Mouse (Mus musculus) liver, embryonic 12.5 days (tissue): ENCODE data around the gene Mfsd4b5. TPM values are rescaled to one million over a fixed set of nuclear protein-coding genes. Genes with fewer than 3 reads are reported as not detected.
"Not testable (repeated sequence)": the region's sequence is repeated elsewhere in the genome, so short reads cannot be mapped to it uniquely, and the experiment has no call there.

Experiments used
- ATAC-seq: fragments of 200-750 bp; cut with Nextera tagmentation; 2 replicates; pipeline ENCODE4 v1.8.0; 2017; ENCODE audit warnings: moderate number of reproducible peaks, mild to moderate bottlenecking, moderate library complexity
- H3K27ac ChIP-seq: fragments of 300-500 bp; sonication (generic); 2 replicates; pipeline ENCODE4 v1.5.1; 2016; ENCODE audit warnings: mild to moderate bottlenecking
- H3K27me3 ChIP-seq: fragments of 300-500 bp; sonication (generic); replicated peaks from 2 replicates; pipeline ENCODE4 v1.6.1; 2016; ENCODE audit warnings: mild to moderate bottlenecking, moderate library complexity
- H3K36me3 ChIP-seq: fragments of 300-500 bp; sonication (generic); 2 replicates; pipeline ENCODE4 v1.6.1; 2016; ENCODE audit warnings: mild to moderate bottlenecking, moderate library complexity
- H3K4me1 ChIP-seq: fragments of 300-500 bp; sonication (generic); 2 replicates; pipeline ENCODE4 v1.6.1; 2016
- H3K4me2 ChIP-seq: fragments of 300-500 bp; sonication (generic); 2 replicates; pipeline ENCODE4 v1.6.1; 2016; ENCODE audit warnings: mild to moderate bottlenecking, moderate library complexity
- H3K4me3 ChIP-seq: fragments of 300-500 bp; sonication (generic); 2 replicates; pipeline ENCODE4 v1.5.1; 2016; ENCODE audit warnings: mild to moderate bottlenecking, moderate library complexity
- H3K9ac ChIP-seq: fragments of 300-500 bp; sonication (generic); 2 replicates; pipeline ENCODE4 v1.6.1; 2016; ENCODE audit warnings: mild to moderate bottlenecking, moderate library complexity
- H3K9me3 ChIP-seq: fragments of 300-500 bp; sonication (generic); replicated peaks from 2 replicates; pipeline ENCODE4 v1.6.1; 2016; ENCODE audit warnings: mild to moderate bottlenecking, moderate library complexity
- WGBS: fragments of 180-500 bp; shearing (Covaris S2); methylation state at CpG from one replicate; pipeline ENCODE4 v1.1.7; 2016; ENCODE audit not compliant: insufficient replicate concordance; 5-methylcytosine and 5-hydroxymethylcytosine counted together
- polyA plus RNA-seq: library from polyadenylated mRNA; unstranded; fragments of >200 nt; fragmentation: Nextera tagmentation; extraction: Ambion mirVana; gene quantifications from 2 replicates; pipeline ENCODE4 v1.2.1, GENCODE M21; 2016

Mfsd4b5 gene
- polyA plus RNA-seq, 1 experiment from 2014 or later: 0.05 TPM

DNA sequence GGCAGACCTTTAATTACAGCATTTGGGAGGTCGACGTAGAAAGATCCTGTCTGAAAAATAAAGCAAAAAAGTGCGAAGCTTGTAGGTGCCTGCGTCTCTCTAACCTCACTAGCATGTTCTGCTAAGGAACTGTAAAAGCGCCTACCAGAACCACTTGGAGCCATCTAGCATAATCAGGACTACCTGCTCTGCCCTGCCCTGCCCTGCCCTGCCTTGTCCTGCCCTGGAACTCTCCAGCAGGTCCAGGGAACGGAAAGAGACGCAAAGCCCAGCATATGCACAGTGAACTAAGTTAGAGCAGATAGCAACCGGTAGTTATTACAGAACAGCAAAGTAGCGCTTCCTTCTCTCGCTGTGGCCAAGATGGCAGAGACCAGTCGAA lies 26.0 kb downstream of the Mfsd4b5 start:
- peaks cover 19% of the 10 kb centered on the region for H3K4me1 ChIP-seq
- ATAC-seq: peak; percentile 49
- no peak overlapping the region for H3K27ac ChIP-seq
- no peaks in the 10 kb centered on the region for H3K9me3 ChIP-seq
- peak overlapping the region; percentile 61 for H3K4me3 ChIP-seq
- no peaks in the 10 kb centered on the region for H3K36me3 ChIP-seq
- peak overlapping the region; percentile 93 for H3K4me2 ChIP-seq
- 40% methylated on average over 11 of the region's 11 CpGs for WGBS
- H3K27me3 ChIP-seq: no peaks in the 10 kb centered on the region; the same call in 1 of the 2 replicates
- H3K9ac ChIP-seq: no peak overlapping the region

DNA sequence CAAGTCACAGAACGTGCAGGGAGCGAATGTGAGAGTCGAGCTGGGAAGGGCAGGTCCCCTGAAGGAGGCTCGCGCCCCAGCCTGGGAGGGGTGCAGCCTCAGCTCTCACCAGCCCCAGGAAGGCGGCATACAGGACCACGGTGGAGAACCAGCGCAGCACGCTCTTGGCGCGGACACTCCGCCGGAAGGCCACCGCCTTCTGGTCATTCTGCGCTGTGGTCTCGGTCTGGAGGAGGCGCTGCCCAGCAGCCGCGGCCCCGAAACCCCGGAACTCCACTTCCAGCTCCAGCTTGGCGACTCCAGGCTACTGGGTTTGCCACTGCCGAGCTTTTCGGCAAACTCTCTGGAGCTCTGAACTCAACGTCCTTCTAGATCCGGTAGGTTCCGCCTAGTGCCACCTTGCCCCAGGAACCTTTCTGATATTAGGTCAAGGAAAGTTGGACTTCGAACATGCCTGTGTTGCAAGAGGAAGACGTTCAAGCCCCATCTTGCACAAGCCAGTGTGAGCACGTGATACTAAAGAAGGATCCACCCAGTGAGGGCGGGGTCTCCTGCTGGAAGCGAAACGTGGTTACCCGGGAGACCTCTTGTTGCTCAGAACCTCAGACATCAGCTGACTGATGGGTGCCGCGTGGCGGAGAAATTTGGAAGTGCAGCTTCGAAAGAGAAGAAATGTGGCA lies 26.5 kb downstream of the Mfsd4b5 start, which contains the start of gene Mfsd4b3:
Gene Mfsd4b3 (minus strand): TSS at position 393 of the 680 bp plus-strand sequence.
- H3K9me3 ChIP-seq: no peaks in the 10 kb centered on the region
- under 1% methylated on average over 38 of the region's 38 CpGs for WGBS
- H3K4me3 ChIP-seq: peak within 1 kb of the TSS; percentile 61
- H3K9ac ChIP-seq: peak within 1 kb of the TSS; percentile 69
- peak within 1 kb of the TSS; percentile 93 for H3K4me2 ChIP-seq
- no peaks in the 10 kb centered on the region for H3K36me3 ChIP-seq
- ATAC-seq: peak; percentile 96
- H3K27ac ChIP-seq: peak within 1 kb of the TSS; percentile 69
- H3K27me3 ChIP-seq: no peaks in the 10 kb centered on the region; the same call in 1 of the 2 replicates
- H3K4me1 ChIP-seq: peaks cover 19% of the 10 kb centered on the region

DNA sequence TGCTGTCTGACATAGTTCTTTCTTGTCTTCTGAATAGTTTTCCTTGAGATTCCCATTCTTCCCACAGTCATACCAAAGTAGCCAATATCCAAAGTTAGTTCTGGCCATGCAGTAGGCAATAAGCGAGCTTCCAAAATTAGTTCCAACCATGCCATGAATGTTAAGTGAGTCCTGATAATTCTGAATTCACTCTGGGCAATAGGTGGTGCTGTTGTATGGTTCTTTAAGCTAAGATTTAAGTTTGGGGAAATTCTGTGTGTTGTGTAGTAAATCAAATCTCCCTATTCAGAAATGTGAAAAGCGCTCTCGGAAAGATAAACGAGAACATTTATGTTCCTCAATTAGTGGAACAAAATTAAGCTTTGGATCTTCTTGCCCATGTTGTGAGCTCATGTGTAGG lies 28.2 kb downstream of the Mfsd4b5 start:
- peaks cover 19% of the 10 kb centered on the region for H3K4me1 ChIP-seq
- whole genome bisulfite sequencing: 66% methylated on average over 4 of the region's 4 CpGs
- H3K4me2 ChIP-seq: no peak overlapping the region
- ATAC-seq: no peak
- H3K9ac ChIP-seq: no peak overlapping the region
- no peak overlapping the region for H3K27ac ChIP-seq
- no peak overlapping the region for H3K4me3 ChIP-seq
- no peaks in the 10 kb centered on the region for H3K9me3 ChIP-seq
- no peaks in the 10 kb centered on the region; the same call in 1 of the 2 replicates for H3K27me3 ChIP-seq
- H3K36me3 ChIP-seq: no peaks in the 10 kb centered on the region

DNA sequence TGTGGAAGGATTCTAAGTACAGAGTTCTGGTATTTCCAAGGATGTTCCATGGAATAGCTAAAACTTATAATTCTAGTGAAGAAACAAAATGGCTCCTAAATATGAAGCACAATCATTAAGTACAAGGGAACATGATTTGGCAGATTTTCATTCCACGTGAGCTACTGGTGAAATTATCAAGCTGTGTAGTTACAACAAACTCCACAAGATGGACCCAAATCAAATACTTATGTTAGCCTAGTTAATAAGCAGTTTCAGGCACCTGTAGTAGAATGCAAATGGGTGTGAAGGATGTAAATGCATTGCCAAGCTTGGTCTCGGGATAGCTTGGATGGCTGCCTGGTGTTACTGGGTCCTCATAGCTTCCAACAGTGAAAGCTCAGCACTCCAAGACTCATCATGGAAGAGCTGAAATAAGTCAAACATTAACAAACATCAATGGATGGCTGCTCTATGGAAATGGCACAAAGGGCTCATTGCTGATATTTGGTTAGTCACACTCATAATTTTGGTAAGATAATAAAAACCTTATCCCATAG lies 30.0 kb downstream of the Mfsd4b5 start:
- no peak overlapping the region for H3K9ac ChIP-seq
- no peaks in the 10 kb centered on the region; the same call in 1 of the 2 replicates for H3K27me3 ChIP-seq
- ATAC-seq: no peak
- H3K4me1 ChIP-seq: peaks cover 19% of the 10 kb centered on the region
- H3K4me3 ChIP-seq: no peak overlapping the region
- no peak overlapping the region for H3K27ac ChIP-seq
- no peaks in the 10 kb centered on the region for H3K9me3 ChIP-seq
- no peaks in the 10 kb centered on the region for H3K36me3 ChIP-seq
- WGBS: 53% methylated on average over 2 of the region's 2 CpGs
- no peak overlapping the region for H3K4me2 ChIP-seq

DNA sequence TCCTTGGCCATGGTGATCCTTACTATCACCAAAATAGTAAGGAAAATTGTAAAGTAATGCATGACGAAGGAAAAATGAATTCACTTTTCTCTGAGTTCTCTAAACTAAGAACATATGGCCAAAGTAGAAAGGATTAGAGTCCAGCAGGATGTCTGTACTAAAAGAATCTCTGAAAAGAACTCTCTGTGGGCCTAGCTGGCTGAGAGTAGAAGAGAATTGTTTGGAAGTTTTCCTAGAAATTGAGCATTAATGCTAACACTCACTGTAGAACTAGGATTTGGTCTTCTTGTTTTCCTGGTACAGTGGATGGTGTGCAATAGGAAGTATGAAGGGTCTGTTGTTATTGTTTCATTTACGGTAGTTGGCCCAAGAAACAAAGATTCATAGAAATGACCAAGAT lies 31.3 kb downstream of the Mfsd4b5 start:
- Histone ChIP-seq H3K4me2 (no peak overlapping the region), H3K9ac (no peak overlapping the region), H3K4me3 (no peak overlapping the region), H3K36me3 (no peaks in the 10 kb centered on the region), H3K27me3 (no peaks in the 10 kb centered on the region; the same call in 1 of the 2 replicates), H3K4me1 (peaks cover 13% of the 10 kb centered on the region), H3K27ac (no peak overlapping the region), H3K9me3 (no peaks in the 10 kb centered on the region)
- 66% methylated on average over 2 of the region's 2 CpGs for WGBS
- no peak for ATAC-seq

DNA sequence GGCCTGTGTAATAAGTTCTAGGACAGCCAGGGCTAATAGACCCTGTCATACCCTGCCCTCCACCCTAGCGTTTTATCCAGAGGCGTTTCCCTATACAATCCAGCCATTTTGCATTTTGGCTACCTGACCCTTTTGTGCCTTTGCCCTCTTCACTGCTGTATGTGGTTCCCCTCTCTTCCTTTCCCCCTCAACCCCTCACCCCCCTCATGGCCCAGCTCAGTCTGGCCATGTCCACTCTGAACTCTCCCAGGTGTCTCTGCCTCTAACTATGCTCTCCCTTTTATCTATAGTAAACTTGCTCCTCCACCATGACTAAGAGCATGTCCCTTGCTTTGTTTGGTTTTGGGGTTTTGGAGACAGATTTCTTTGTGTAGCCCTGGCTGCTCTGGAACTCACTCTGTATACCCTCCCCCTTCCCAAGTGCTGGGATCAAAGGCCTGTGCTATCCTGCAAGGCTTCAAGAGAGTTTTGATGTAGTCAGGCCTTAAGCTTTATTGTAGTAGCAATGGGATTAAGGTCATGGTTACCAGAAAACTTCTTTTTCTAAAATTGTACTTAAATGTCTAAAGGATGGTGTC lies 37.0 kb downstream of the Mfsd4b5 start:
- Histone ChIP-seq H3K27ac (no peak overlapping the region), H3K9ac (no peak overlapping the region), H3K36me3 (no peaks in the 10 kb centered on the region), H3K4me1 (no peaks in the 10 kb centered on the region), H3K4me3 (no peak overlapping the region), H3K27me3 (no peaks in the 10 kb centered on the region), H3K4me2 (no peak overlapping the region), H3K9me3 (no peaks in the 10 kb centered on the region)
- 79% methylated on average over 2 of the region's 2 CpGs for WGBS
- no peak for ATAC-seq

DNA sequence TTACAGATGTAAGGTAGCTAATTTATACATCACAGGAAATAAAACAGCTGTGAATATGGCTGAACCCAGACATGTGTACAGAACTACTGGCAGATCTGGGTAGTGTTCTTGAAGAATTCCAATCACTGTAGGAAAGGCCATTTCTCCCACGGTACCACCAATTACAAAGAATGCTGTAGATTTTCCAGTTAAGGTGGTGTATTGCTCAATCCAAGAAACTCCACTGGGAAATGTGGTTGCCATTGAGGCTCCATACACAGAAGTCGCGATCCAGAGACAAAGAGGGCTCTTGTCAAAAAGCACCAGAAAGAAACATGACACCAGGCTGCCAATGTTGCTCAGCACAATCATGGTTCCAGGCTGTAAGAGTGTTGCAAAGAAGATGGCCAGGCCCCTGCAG lies 39.3 kb downstream of the Mfsd4b5 start:
- H3K27ac ChIP-seq, H3K36me3 ChIP-seq, H3K9me3 ChIP-seq, H3K27me3 ChIP-seq, H3K9ac ChIP-seq, H3K4me2 ChIP-seq, H3K4me3 ChIP-seq, ATAC-seq, H3K4me1 ChIP-seq: not testable (repeated sequence)
- 79% methylated on average over 3 of the region's 3 CpGs for WGBS

DNA sequence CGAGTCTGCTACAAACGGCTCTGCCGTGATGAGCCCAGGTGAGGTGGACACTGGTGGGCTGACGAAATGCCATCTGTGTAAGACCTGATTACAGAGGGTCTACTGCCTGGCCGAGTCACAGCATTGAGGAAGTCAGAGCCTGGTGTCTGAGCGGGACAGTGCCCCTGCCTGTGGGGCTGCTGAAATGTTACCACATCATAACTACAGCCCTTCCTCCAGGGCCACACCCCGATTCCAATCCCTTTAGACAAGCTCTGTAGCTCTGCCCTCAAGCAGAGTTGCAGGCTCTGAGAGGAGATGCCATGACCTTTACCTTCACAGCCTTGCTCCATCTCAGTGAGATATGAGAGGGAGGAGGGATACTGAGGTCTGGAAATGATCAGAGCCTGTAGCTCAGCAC lies 49.9 kb downstream of the Mfsd4b5 start:
- Histone ChIP-seq H3K9me3 (no peaks in the 10 kb centered on the region), H3K9ac (no peak overlapping the region), H3K27ac (no peak overlapping the region), H3K4me1 (no peaks in the 10 kb centered on the region), H3K4me3 (no peak overlapping the region), H3K27me3 (0 out of 2 replicates have a peak, but pooled peaks cover 12% of the 10 kb centered on the region), H3K36me3 (no peaks in the 10 kb centered on the region), H3K4me2 (no peak overlapping the region)
- no peak for ATAC-seq
- 50% methylated on average over 7 of the region's 7 CpGs for WGBS

DNA sequence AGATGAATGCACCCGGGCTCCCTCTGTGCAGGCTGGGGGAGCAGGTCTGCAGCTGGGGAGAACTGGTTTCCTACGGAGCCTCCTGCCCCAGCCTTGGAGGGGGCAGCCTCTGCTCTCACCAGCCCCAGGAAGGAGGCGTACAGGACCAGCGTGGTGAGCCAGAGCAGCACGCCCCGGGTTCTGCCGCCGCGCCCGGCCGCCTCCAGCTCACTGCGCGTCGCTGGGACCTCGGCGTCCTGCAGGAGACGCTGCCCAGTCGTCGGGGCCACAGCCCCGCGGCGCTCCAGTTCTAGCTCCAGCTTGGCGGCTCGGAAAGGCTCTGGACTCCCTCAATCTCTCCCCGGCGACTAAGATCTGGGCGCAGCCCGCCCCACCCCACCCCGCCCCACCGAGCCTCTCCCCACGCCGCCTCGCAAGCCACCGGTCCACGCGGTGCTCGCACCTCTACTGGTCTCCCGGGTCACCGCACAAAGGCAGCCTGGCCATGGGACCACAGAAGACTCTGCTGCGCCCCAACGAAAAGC lies 59.8 kb downstream of the Mfsd4b5 start, which contains the start of gene Mfsd4b2:
Gene Mfsd4b2 (minus strand): TSS at position 308 of the 524 bp plus-strand sequence.
- H3K4me1 ChIP-seq: peaks cover 7% of the 10 kb centered on the region
- no peaks in the 10 kb centered on the region for H3K36me3 ChIP-seq
- ATAC-seq: 0 out of 2 replicates have a peak, but pooled peaks have one; percentile 27
- H3K27me3 ChIP-seq: peaks cover 45% of the 10 kb centered on the region
- 2% methylated on average over 38 of the region's 41 CpGs for whole genome bisulfite sequencing
- peak within 1 kb of the TSS; percentile 39 for H3K4me3 ChIP-seq
- peak within 1 kb of the TSS; percentile 63 for H3K4me2 ChIP-seq
- no peaks in the 10 kb centered on the region for H3K9me3 ChIP-seq
- peak within 1 kb of the TSS; percentile 43; the same call in 1 of the 2 replicates for H3K9ac ChIP-seq
- H3K27ac ChIP-seq: no peak within 1 kb of the TSS

DNA sequence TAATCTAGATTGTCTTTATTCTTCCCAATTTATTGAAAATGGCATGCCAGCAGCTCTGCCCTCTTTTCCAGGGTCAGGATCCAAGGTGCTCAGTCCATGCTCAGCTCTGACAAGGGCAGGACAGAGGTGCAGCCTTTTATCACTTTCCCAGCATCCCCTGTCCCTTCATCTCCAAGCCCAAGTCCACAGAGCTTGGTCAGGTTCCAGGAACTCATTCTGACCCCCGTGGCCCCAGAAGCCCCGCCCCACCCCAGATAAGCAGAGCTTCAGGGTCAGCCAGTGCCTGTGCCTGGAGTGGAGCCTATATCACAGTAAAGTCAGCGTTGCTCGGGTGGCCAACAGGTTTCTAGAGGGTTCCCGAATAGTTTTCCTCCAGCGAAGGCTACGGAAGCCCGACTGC lies 61.9 kb downstream of the Mfsd4b5 start:
- ATAC-seq: peak; percentile 76

DNA sequence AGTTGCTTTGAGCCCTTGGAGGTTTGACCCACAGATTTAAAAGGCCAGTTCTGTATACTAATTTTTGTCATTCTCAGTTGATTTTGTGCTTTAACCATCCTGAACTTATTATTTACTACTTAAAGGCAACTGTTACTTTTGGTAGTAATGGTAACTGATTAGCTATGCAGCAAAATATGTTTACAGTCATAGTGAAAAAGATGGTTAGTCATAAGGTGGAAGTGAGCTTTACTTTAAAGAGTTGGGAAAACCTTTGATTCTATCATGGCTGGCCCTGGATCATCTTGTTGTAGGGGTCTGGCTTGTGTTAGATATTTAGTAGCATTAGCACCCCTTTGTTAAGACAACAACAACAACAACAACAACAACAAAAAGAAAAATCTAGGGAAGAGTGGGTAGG lies 73.8 kb downstream of the Mfsd4b5 start:
- Histone ChIP-seq H3K4me2 (no peak overlapping the region), H3K4me3 (no peak overlapping the region), H3K27ac (no peak overlapping the region), H3K9ac (no peak overlapping the region), H3K4me1 (no peaks in the 10 kb centered on the region), H3K36me3 (no peaks in the 10 kb centered on the region), H3K9me3 (no peaks in the 10 kb centered on the region), H3K27me3 (no peaks in the 10 kb centered on the region; the same call in 1 of the 2 replicates)
- no peak for ATAC-seq

More for the DNA sequence above, 61.9 kb downstream of the Mfsd4b5 start:
- peaks cover 46% of the 10 kb centered on the region for H3K27me3 ChIP-seq
- H3K4me3 ChIP-seq, H3K27ac ChIP-seq, H3K36me3 ChIP-seq, H3K4me1 ChIP-seq, H3K4me2 ChIP-seq, H3K9me3 ChIP-seq, H3K9ac ChIP-seq: not testable (repeated sequence)
- 45% methylated on average over 8 of the region's 8 CpGs for WGBS

DNA sequence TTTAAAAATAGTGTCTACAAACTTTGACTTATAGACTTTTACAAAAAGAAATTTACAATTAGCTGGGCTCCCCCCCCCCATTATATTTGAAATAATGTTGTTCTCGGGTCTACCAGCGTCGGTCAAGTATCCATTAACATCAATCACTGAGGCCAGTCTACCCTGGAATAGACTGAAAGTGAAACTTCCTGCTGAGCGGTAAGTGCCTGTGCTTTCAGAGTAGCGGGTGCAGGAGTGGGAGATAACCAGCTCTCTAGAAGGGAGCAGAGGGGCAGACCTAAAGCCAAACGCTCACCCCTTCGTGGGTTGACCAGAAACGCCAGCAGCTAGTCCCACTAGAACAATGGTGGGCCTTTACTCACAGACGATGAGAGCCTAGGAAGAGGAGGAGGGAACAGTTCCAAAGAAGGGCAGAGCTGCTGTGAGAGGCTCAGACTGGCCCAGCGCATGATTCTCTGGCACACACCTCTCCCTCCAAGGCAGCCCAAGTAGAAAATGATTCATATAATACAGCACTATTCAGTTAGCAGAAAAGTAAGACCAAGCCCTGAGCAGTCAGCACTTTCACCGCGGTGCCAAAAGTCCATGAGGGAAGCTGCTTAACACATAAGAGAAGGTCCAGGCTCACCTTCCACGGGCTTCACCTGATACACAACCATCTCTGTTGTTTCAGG lies 77.5 kb downstream of the Mfsd4b5 start:
- no peak overlapping the region for H3K9ac ChIP-seq
- no peaks in the 10 kb centered on the region for H3K36me3 ChIP-seq
- ATAC-seq: no peak
- no peaks in the 10 kb centered on the region for H3K4me1 ChIP-seq
- H3K27ac ChIP-seq: no peak overlapping the region
- no peaks in the 10 kb centered on the region; the same call in 1 of the 2 replicates for H3K27me3 ChIP-seq
- no peak overlapping the region for H3K4me2 ChIP-seq
- no peaks in the 10 kb centered on the region for H3K9me3 ChIP-seq
- 54% methylated on average over 13 of the region's 13 CpGs for WGBS
- no peak overlapping the region for H3K4me3 ChIP-seq
